Mouse (Mus musculus) urinary bladder, postnatal 14 days (tissue): ENCODE data around the gene Jam2.

Experiments used
- DNase-seq: peaks from one replicate; pipeline ENCODE4 v3.0.0; 2021; ENCODE audit warnings: low spot score

Gene Jam2

DNA sequence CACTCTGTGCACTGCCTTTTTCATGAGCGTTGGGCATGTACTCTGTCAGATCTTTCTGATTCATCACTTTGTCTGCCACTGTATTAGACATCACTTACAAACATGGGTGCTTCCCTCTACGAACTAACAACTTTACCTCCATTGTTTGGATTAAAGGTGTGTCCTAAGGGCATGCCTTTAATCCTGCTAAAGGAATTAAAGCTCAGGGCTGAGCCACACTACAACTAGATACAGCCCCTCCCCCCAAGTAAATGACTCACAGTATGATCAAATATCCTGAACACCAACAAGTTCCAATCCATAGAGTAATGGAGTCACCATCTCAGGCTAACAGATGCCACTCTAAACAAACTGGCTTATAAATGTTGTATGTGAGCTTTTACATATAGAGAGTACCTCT, 64.7 kb downstream of the Jam2 start:
- no peak for DNase-seq

DNA sequence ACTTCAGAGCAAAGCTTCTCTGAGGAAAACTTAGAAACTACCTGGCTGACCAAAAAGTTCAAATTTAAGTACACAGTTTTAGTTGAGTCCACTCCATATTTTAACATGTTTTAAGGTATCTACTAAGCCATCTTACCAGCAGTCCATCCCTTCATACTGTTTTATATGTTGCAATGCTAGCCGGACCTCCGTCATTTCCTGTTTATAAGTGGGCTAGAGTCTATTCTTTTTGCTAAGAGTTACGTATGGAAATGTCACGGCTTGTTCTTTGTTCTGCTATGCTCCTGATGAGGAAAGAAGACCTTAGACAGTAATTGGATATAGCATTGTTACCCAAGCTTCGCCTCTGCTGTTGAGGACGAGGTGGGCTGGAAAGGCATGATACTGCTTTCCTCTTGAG, 79.6 kb downstream of the Jam2 start:
- no peak for DNase-seq

DNA sequence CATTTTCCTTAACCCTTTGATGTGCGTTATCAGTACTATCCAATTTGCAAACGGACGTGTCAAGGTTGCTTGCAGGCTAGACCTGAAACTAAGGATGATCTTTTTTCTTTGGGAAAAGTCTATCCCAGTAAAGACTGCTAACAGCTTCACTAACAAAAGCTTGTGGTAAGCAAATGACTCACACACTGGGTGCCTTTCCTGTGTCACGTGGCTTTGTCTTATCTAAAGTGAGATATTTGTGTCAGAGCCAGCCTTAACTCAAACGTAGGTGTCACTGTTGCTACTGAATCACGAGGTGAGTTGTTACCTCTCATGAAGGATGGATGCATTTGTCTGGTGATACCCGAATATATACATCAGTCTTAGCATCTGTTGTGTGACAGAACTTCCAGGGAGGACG, 90.7 kb downstream of the Jam2 start:
- no peak for DNase-seq

DNA sequence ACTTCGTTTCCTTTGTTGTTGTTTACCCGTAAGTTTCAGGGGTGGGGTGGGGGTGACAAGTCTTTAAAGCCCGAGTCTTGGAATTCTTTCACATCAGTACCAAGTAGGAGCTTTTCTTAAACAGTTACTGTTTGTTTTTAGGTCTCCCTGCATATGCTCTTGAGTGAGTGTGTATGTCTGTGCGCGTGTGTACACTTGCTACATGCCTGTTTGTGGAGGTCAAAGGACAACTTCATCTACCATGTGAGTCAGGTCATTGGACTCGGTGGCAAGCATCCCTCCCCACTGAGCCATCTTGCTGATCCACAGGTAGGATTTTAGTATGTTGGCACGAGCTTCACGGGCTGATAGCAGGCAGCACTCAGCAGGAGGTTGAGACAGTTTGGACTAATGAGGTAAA, 99.9 kb downstream of the Jam2 start:
- DNase-seq, result no peak

GRCm38 (mm10) chr16:84875012-84875717, 101.2 kb downstream of the Jam2 start:
- peak; percentile 9 for DNase-seq
